Mouse (Mus musculus) layer of hippocampus, adult 2 months (tissue): ENCODE data around the gene Atp2c2. TPM values are rescaled to one million over a fixed set of nuclear protein-coding genes. Genes with fewer than 3 reads are reported as not detected.

Experiments used
- DNase-seq, 2 experiments: peaks; one replicate each; pipeline ENCODE4 v3.0.0; 2022; ENCODE audit warnings: low spot score in 2 of 2
- H3K27ac ChIP-seq: fragments of 200-600 bp; 2 replicates; pipeline ENCODE4 v1.8.1; 2022
- H3K4me3 ChIP-seq: fragments of 200-600 bp; 2 replicates; pipeline ENCODE4 v1.8.1; 2022; ENCODE audit warnings: mild to moderate bottlenecking
- CTCF ChIP-seq: fragments of 200-600 bp; conservative IDR thresholded peaks from 2 replicates; pipeline ENCODE4 v1.8.1; 2022; ENCODE audit warnings: antibody characterized with exemption, mild to moderate bottlenecking, moderate library complexity
- total RNA-seq, 2 experiments: library from RNA; stranded (reverse); gene quantifications; 2 replicates each; pipeline ENCODE4 v1.2.3; 2021

Gene Atp2c2
- total RNA-seq, 2 experiments from 2014 or later: 1.7 to 1.9 TPM

DNA sequence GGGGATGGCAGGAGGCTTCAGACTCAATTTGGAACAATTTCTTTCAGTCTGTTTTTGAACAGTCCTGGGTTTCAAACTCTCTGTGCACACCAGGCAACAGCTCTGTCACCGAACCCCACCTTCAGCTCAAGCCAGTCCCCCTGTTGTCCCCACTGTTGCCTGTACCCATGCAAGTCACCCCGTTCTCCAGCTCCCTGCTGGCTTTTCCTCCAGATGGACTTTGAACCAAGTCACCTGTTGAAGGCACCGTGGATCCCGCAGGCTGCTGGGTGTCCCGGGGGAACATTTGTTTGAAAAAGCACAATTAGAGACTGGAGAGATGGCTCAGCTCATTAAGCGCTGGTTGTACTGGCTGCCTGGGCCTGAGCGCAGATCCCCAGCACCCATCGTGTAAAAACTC, 105.5 kb downstream of the Atp2c2 start:
- TF ChIP-seq CTCF: no peak
- no peak overlapping the region for H3K4me3 ChIP-seq
- no peak for DNase-seq
- H3K27ac ChIP-seq: peak overlapping the region; percentile 59

DNA sequence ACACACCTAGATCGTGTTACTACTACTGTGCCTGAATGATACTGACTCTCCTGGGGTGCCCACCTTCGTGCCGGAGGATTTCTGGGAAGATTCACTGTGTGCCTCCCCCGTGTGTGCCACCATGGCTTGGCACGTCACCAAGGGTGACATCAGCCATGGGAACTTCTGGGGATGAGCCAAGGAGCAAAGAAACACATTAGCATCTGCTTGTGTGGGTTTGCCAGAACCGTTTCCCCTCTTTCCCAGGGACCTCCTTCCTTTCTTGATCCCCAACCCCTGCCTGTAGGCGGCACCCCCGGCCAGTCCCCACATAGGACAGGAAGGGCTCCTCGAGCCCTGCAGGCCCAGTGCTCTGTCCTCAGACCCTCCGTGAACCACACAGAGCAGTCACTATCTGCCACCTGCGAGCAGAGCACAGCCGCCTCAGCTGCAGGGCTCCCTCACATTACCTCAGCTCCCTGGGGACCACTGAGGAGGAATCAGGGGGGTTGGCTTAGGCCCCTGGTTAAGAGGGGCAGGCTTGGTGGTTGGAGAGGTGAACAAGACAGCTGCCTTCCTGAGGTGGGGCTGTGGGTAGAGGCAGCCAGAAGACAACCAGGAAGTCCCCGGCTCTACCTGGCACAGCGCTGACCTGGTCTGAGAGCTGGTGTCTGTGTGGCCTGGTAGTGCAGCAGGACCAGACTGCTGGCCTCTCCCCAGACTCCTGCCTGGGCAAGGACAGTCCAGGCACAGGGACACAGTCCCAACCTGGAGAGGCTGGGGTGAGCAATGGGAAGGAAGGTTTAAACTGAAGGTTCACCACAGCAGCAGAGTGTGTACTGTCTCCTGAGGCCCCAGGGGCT, 106.8 kb downstream of the Atp2c2 start:
- Histone ChIP-seq H3K4me3 (no peak overlapping the region), H3K27ac (peak overlapping the region; percentile 80)
- TF ChIP-seq CTCF: peak; percentile 9; the same call in 1 of the 2 replicates
- DNase-seq: peak; percentile 79 to 87

Other genes starting within 250 kb of the Atp2c2 start
- gene Slc38a8, start 198.3 kb upstream of the Atp2c2 start, total RNA-seq: under 1 TPM in 1 of 2 experiments, not detected in 1; 0.41 TPM
- gene Mbtps1, start 141.3 kb upstream of the Atp2c2 start, total RNA-seq: 10 to 100 TPM; 74.4 to 77.8 TPM
- 10 to 100 TPM; 43.9 to 51.2 TPM for gene Hsdl1, start 124.8 kb upstream of the Atp2c2 start, total RNA-seq
- under 1 TPM; 0.32 to 0.38 TPM for gene Dnaaf1, start 124.8 kb upstream of the Atp2c2 start, total RNA-seq
- 10 to 100 TPM; 10.8 to 11.1 TPM for gene Taf1c, start 94.8 kb upstream of the Atp2c2 start, total RNA-seq
- under 1 TPM; 0.47 to 0.87 TPM for gene Adad2, start 87.3 kb upstream of the Atp2c2 start, total RNA-seq
- 1 to 10 TPM; 2.6 to 3.1 TPM for gene Kcng4, start 64.3 kb upstream of the Atp2c2 start, total RNA-seq
- 1 to 10 TPM; 6.3 to 6.7 TPM for gene Wfdc1, start 33.6 kb upstream of the Atp2c2 start, total RNA-seq
- gene Tldc1, start 78.4 kb downstream of the Atp2c2 start, total RNA-seq: 10 to 100 TPM; 15.2 to 15.5 TPM
- gene Cotl1, start 140.5 kb downstream of the Atp2c2 start, total RNA-seq: 100 to 1,000 TPM; 138 to 139 TPM
- 1 to 10 TPM; 7.7 to 8.4 TPM for gene Klhl36, start 162.3 kb downstream of the Atp2c2 start, total RNA-seq
- gene Usp10, start 210.4 kb downstream of the Atp2c2 start, total RNA-seq: 10 to 100 TPM; 93.6 to 98.1 TPM
- gene Gm20388, start 210.8 kb downstream of the Atp2c2 start, total RNA-seq: 1 to 10 TPM; 2.2 to 7.6 TPM